Mouse (Mus musculus): ENCODE results near the gene Ptges3l. TPM values are rescaled to one million over a fixed set of nuclear protein-coding genes. Genes with fewer than 3 reads are reported as not detected.

Gene Ptges3l
- 3.3 and 7.2 TPM in 2 replicates for polyA plus RNA-seq (2012; rRNA removed)

DNA sequence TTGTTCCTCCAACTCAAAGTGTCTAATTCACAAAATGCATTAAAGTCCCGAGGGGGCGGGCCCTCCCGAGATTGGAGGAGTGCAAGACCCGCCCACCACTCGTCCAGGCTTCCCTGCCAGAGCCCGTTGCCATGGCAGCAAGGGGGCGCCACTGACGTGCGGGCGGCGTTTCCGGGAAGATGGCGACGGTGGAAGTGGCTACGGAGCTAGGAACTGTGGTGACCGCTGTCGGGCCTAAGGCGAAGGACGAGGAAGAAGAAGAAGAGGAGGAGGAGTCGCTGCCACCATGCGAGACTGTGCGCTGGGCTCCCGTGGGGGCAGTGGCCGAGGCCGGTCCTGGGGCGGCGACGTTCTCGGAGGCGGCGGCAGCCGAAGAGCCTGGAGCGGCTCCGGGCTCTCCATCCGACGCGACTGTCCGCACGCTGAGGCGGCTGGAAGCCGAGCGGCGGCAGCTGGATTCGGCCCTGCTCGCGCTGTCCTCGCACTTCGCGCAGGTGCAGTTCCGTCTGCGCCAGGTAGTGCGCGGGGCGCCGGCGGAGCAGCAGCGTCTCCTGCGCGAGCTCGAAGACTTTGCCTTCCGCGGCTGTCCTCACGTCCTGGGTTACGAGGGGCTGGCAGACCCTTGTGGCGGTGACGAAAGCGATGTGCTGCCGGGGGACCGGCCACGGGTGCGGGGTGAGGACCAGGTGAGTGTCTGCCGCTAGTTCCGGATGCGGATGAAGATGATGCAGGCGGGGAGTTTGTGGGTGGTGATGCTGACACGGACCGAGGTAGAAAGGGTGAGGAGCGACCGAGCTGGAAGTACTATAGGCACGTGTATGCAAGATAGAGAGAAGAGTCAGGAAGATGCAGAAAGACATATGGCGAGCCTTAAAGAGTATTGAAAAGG is at the start of gene Ptges3l, which contains the start of gene Rundc1:
TSS of gene Ptges3l (minus strand) at position 409 of the 889 bp plus-strand sequence.
TSS of gene Rundc1 (plus strand) at position 161 of the 889 bp plus-strand sequence.

DNA sequence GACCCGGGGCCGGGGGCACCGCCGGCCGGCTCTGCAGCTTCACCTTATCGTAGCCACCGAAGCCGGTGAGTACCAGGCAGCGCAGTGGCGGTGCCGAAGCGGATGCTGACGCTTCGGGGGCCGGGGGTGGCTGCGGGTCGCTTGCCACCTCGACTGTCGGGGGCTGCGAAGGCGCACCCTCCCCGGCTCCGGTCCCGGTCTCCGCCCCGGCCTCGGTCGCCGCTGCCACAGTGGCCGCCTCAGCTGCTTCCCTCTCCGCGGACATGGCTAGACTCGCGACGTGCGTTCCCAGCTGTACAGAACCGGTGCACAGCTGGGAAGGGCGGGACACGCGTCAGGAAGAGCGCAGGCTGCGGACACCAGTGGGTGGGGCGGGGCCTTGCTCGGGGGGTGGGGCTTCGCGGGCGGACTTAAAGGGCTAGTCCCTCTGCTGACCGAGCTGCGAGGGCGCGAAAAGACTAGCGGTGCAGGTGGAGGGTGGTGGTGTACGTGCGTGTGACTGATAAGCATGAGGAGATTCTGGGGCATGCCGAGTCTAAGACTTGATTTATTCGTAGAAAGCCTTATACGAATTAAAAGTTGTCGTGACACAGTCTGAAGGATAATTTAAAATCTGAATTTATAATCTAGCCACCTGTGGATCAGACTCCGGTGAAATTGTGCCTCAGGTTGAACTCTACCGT is 40.9 kb upstream of the Ptges3l start, which contains the start of gene Vat1:
TSS of gene Vat1 (minus strand) at position 362 of the 683 bp plus-strand sequence.

DNA sequence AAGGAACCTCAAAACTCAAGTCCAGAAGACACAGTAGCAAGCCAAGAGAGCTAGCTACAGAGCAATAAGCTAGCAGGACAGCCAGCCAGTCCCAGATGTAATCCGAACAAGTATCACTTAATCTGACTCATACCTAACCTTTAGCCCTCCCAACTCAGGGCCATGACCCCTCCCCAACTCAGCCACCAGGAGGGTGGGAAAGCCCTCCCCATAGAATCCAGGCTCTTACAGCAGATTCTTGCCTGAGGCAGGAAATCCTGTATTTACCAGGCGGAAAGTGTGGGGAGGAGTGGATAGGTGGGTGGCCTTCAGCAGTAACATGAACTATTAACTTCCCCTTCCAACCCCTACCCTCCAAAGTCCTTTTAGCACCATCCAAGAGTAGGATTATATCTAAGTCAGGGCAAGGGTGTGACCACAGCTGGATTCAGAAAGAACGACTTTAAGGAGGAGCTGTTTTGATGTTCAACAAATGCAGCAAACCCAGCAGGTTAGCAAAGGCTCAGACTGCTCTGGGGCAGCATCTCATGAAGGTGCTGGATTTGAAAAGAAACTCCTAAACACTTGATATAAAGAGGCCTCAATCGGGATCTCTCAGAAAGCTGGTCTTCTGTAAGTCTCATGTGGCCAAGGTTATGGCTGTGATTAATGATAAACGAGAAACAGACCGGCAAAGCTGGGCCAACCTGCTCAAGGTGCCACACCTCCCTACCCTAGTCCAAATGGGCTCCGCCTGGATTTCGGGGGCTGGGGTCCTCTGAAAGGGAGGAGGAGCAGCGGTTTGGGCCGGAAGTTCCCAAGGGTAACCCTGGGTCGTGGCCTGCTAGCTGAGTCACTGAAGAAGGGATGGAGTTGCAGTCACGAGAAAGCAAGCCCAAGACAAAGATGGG is 39.3 kb upstream of the Ptges3l start, which contains the start of gene Rnd2:
TSS of gene Rnd2 (plus strand) at position 789 of the 890 bp plus-strand sequence.

DNA sequence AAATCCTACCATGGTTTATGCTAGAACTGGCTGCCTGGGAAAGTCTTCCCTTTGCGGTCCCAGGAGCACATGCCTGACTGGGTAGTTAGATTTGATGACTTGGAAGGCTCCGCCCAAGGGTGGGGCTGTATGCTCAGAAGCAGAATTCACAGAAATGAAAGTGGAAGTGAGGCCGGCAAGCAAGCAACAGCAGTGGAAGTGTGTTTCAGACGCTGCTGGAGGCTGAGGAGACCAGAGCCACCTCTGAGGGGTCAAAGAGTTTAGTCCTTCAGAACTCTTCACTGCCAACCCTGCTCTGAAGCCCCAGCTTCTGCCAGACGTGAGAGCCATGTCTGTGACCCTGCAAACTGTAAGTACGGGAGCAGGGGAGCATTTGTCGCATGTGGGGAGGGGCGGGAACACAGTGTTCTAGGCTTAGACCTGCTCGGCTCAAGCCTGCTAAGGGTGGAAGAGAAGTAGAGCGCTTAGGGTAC is 23.2 kb upstream of the Ptges3l start, which contains the start of gene Ifi35:
TSS of gene Ifi35 (plus strand) at position 134 of the 473 bp plus-strand sequence.

DNA sequence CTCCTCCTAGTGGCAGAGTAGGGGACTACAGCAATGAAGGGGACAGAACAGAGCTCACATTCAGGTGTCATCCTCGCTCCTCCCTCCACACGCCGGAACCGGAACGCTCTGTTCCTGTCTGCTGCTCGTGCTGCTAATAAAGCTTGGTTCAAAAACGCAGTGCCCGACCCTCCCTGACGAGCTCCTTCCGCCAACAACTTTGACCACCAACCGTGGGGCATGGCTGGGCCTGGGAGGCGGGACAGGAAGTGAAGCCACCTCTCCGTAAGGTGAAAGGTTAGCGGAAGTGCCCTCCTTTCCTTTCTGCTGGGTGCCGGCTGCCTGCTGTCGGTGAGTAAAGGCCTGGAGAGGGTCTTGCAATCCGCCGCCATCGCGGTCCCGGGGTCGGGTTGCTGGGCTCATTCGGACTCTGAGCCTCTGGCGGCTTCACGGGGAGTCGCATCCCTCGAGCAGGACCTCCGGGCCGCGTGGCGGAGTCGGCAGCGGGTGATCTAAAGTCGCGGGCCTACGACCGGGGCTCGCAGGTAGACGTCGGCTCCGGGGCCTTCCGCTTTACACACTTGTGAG is 17.1 kb upstream of the Ptges3l start, which contains the start of gene Rpl27:
TSS of gene Rpl27 (plus strand) at position 172 of the 567 bp plus-strand sequence.

DNA sequence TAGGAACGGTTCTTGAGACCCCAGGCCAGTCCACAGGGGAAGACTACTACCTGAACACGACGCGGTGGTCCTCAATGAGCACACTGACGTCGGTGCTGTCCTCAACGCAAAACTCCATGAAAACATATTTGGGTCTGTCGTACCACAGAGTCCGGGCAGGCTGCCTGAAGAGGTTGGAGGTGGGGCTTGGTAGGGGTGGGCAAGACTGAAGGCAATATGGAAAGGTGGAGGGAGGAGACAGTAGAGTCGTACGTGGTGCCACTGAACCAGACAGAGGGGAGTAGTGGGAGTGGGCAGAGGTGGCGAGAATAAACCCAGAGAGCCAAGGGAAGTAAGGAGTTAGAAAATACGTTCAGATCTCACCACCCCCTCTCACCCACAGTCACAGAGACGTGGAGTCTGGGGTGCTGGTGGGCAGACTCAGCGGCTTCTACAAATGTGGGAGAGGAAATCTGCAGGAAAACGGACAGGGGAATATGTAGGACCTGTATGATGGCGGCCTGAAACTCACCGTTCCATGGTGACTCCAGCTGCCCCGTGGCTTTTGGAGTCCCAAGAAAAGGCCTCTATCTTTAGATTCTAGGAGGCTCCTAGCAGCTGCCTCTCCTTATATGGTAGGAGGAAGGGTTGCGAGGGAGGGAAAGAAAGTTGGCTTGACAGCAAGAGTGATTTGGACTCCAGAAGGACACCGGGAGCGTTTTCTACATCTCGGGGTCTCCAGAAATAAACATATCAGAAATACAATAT is 855 bp downstream of the Ptges3l start, which contains the start of gene Gm27029:
TSS of gene Gm27029 (minus strand) at position 692 of the 747 bp plus-strand sequence.

DNA sequence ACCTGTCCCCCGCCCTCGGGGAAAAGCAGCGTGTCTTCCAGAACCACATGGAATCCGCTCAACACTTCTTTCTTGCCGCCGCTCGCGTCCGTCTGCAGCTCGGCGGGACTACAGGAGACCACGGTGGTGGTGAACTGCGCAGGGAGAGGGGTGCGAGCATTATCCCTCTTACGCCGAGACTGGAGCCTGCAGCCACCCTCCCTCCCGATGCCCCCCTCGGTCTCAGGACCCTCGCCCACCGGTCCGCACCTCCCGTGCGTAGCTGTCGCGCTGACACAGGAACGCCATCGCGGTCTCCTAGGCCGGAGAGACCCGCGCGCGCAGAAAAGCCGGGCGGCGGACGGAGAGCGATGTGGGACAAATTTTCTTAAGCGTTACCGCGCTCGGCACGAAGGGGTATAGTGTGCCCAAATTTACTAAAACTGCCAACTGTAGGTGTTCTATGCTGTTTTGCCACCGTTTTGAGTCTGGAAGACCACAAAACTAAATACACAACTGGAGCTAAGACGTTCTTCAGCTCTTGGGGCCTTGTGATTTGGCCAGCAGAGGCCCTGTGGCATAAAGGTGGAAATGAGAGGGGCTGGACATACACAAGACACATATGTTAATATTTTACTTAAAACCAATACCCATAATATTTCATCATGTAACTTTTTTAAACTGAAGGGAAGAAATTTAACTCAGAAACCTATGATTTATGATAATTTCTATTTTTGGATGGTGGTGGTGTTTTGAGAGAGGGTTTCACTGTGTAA is 7.9 kb downstream of the Ptges3l start, which contains the start of gene Aarsd1:
TSS of gene Aarsd1 (minus strand) at position 515 of the 755 bp plus-strand sequence.

Other genes with a start within 250 kb of the Ptges3l start
- gene Ccr10, start 249.9 kb downstream of the Ptges3l start, polyA plus RNA-seq (2012; rRNA removed) = 0.16 and 0.34 TPM in 2 replicates
- 27.4 and 32.0 TPM in 2 replicates for gene Ezh1, start 198.9 kb downstream of the Ptges3l start, polyA plus RNA-seq (2012; rRNA removed)
- 61.7 and 80.4 TPM in 2 replicates for gene Ramp2, start 179.3 kb downstream of the Ptges3l start, polyA plus RNA-seq (2012; rRNA removed)
- 67.6 and 69.5 TPM in 2 replicates for gene Vps25, start 171.6 kb downstream of the Ptges3l start, polyA plus RNA-seq (2012; rRNA removed)
- gene Wnk4, start 164.8 kb downstream of the Ptges3l start, polyA plus RNA-seq (2012; rRNA removed) = 5.1 and 10.7 TPM in 2 replicates
- 0.93 and 1.1 TPM in 2 replicates for gene Cntd1, start 146.3 kb downstream of the Ptges3l start, polyA plus RNA-seq (2012; rRNA removed)
- gene Coa3, start 146.2 kb downstream of the Ptges3l start, polyA plus RNA-seq (2012; rRNA removed) = 153 and 181 TPM in 2 replicates
- 116 and 133 TPM in 2 replicates for gene Becn1, start 123.0 kb downstream of the Ptges3l start, polyA plus RNA-seq (2012; rRNA removed)
- gene Psme3, start 109.1 kb downstream of the Ptges3l start, polyA plus RNA-seq (2012; rRNA removed) = 118 and 123 TPM in 2 replicates
- 9.5 and 10.2 TPM in 2 replicates for gene Aoc2, start 100.3 kb downstream of the Ptges3l start, polyA plus RNA-seq (2012; rRNA removed)
- gene Aoc3, start 94.7 kb downstream of the Ptges3l start, polyA plus RNA-seq (2012; rRNA removed) = 0.27 and 0.85 TPM in 2 replicates
- gene G6pc, start 57.8 kb downstream of the Ptges3l start, polyA plus RNA-seq (2012; rRNA removed) = not detected in 2 replicates
- 55.6 and 56.6 TPM in 2 replicates for gene Aarsd1, start 7.7 kb downstream of the Ptges3l start, polyA plus RNA-seq (2012; rRNA removed)
- gene Gm27029, start 537 bp downstream of the Ptges3l start, polyA plus RNA-seq (2012; rRNA removed) = 3.9 and 4.4 TPM in 2 replicates
- 27.5 and 28.6 TPM in 2 replicates for gene Rundc1, start 248 bp downstream of the Ptges3l start, polyA plus RNA-seq (2012; rRNA removed)
- gene Rpl27, start 17.0 kb upstream of the Ptges3l start, polyA plus RNA-seq (2012; rRNA removed) = 965 and 994 TPM in 2 replicates
- gene Ifi35, start 23.1 kb upstream of the Ptges3l start, polyA plus RNA-seq (2012; rRNA removed) = 5.3 and 8.1 TPM in 2 replicates
- 141 and 209 TPM in 2 replicates for gene Rnd2, start 39.7 kb upstream of the Ptges3l start, polyA plus RNA-seq (2012; rRNA removed)
- 147 and 149 TPM in 2 replicates for gene Vat1, start 40.9 kb upstream of the Ptges3l start, polyA plus RNA-seq (2012; rRNA removed)
- 5.7 and 7.4 TPM in 2 replicates for gene Brca1, start 126.6 kb upstream of the Ptges3l start, polyA plus RNA-seq (2012; rRNA removed)
- gene Nbr1, start 126.8 kb upstream of the Ptges3l start, polyA plus RNA-seq (2012; rRNA removed) = 99.6 and 115 TPM in 2 replicates
- 5.3 and 5.6 TPM in 2 replicates for gene Tmem106a, start 156.9 kb upstream of the Ptges3l start, polyA plus RNA-seq (2012; rRNA removed)
- not detected in 2 replicates for gene Gm11634, start 173.9 kb upstream of the Ptges3l start, polyA plus RNA-seq (2012; rRNA removed)
- gene Rdm1, start 201.9 kb upstream of the Ptges3l start, polyA plus RNA-seq (2012; rRNA removed) = 20.6 and 22.5 TPM in 2 replicates
- gene Arl4d, start 240.2 kb upstream of the Ptges3l start, polyA plus RNA-seq (2012; rRNA removed) = 20.9 and 41.3 TPM in 2 replicates